26 mouse cellular contexts compared by ENCODE assay signal in genomic region chr6:13298171-13298570, GRCm38 (mm10).
"Had no signal": no experiment of that assay in that cellular context is flagged by ENCODE, and none has a peak within 500 bp of the region (broad histone marks: within the 10 kb centered on the region; RNA-seq: fewer than 3 reads in every experiment).

No protein-coding gene starts in this region.

- H3K36me3 ChIP-seq: embryonic facial prominence, embryonic 10.5 days; embryonic facial prominence, embryonic 12.5 days; embryonic facial prominence, embryonic 13.5 days; embryonic facial prominence, embryonic 15.5 days; forebrain, embryonic 10.5 days; forebrain, embryonic 12.5 days; forebrain, embryonic 15.5 days had no signal

- H3K4me3 ChIP-seq: embryonic facial prominence, embryonic 10.5 days; embryonic facial prominence, embryonic 12.5 days; embryonic facial prominence, embryonic 13.5 days; embryonic facial prominence, embryonic 15.5 days; erythroblast, embryonic 14.5 days; forebrain, embryonic 10.5 days; forebrain, embryonic 12.5 days; forebrain, embryonic 13.5 days; forebrain, embryonic 15.5 days; gastrocnemius, adult 2 months; heart, adult 2 months had no signal

- H3K4me1 ChIP-seq: embryonic facial prominence, embryonic 10.5 days; embryonic facial prominence, embryonic 12.5 days; embryonic facial prominence, embryonic 13.5 days; embryonic facial prominence, embryonic 15.5 days; forebrain, embryonic 10.5 days; forebrain, embryonic 12.5 days; forebrain, embryonic 13.5 days had no signal

- H3K4me2 ChIP-seq: embryonic facial prominence, embryonic 12.5 days; embryonic facial prominence, embryonic 13.5 days; embryonic facial prominence, embryonic 15.5 days; forebrain, embryonic 12.5 days; forebrain, embryonic 13.5 days; forebrain, embryonic 15.5 days; heart, embryonic 11.5 days had no signal

- H3K27me3 ChIP-seq: embryonic facial prominence, embryonic 12.5 days; embryonic facial prominence, embryonic 13.5 days; embryonic facial prominence, embryonic 15.5 days; forebrain, embryonic 12.5 days; forebrain, embryonic 13.5 days; forebrain, embryonic 15.5 days had no signal

- H3K9me3 ChIP-seq: embryonic facial prominence, embryonic 12.5 days; embryonic facial prominence, embryonic 13.5 days; embryonic facial prominence, embryonic 15.5 days; forebrain, embryonic 10.5 days; forebrain, embryonic 12.5 days; forebrain, embryonic 13.5 days; forebrain, embryonic 15.5 days had no signal

- DNase-seq: cerebellum, adult 2 months; cerebellum, adult 8-10 months; cerebellum, adult 9-10 months; cerebellum, adult 9-11 months; cerebellum, postnatal 25 days; embryo, embryonic 11 days; forebrain, postnatal 0 days; gastrocnemius, adult 2 months; gastrocnemius, postnatal 10 days; gastrocnemius, postnatal 14 days; gastrocnemius, postnatal 25 days; gastrocnemius, postnatal 36 days; heart, adult 18-20 months; heart, adult 2 months had no signal

- H3K27ac ChIP-seq: embryonic facial prominence, embryonic 10.5 days; embryonic facial prominence, embryonic 12.5 days; embryonic facial prominence, embryonic 13.5 days; embryonic facial prominence, embryonic 15.5 days; forebrain, embryonic 10.5 days; forebrain, embryonic 12.5 days; forebrain, embryonic 13.5 days; forebrain, embryonic 15.5 days; gastrocnemius, adult 2 months; heart, adult 2 months had no signal

- ATAC-seq: forebrain, embryonic 13.5 days; forebrain, embryonic 14.5 days; forebrain, embryonic 15.5 days; forebrain, embryonic 16.5 days had no signal

- H3K9ac ChIP-seq: embryonic facial prominence, embryonic 12.5 days; embryonic facial prominence, embryonic 13.5 days; embryonic facial prominence, embryonic 15.5 days; forebrain, embryonic 12.5 days; forebrain, embryonic 13.5 days; forebrain, embryonic 15.5 days; forebrain, postnatal 0 days had no signal
